Mouse (Mus musculus) brain, embryonic 14.5 days (tissue): ENCODE measurements around the gene Gstm4.

ENCODE experiments used
- CTCF ChIP-seq: fragments of 200-500 bp; IDR thresholded peaks from 2 replicates; pipeline ENCODE4 v1.5.1; 2012; ENCODE audit warnings: inconsistent platforms, mild to moderate bottlenecking, moderate library complexity, borderline replicate concordance; ENCODE audit not compliant: insufficient read depth, insufficient read length; ENCODE audit errors: extremely low read depth
- POLR2A ChIP-seq: fragments of 200-500 bp; IDR thresholded peaks from 2 replicates; pipeline ENCODE4 v1.6.1; 2012; ENCODE audit warnings: mild to moderate bottlenecking, inconsistent platforms, borderline replicate concordance; ENCODE audit not compliant: poor library complexity, insufficient read depth, insufficient read length, severe bottlenecking; ENCODE audit errors: extremely low read depth

DNA sequence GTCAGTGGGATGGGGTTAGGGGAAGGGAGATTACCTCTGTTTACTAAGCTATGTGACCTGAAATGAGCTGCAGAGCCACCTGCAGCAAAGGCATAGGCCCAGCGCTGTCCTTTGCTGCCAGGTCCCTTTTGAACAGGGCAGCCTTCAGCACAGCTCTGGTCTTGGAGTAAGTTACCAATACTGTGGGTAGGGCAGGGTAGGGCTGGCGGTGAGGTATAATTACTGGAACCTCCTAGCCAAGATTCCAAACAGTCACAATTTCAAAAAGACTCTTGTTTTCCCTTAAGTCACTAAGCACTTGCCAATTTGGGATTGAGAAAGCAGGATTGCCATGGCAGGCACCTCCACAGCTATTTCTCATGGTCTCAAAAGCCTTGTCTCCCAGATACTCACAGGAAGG lies 45.9 kb upstream of the Gstm4 start:
- TF ChIP-seq POLR2A, result no peak
- no peak for TF ChIP-seq CTCF
